8 mouse cellular contexts compared by ENCODE assay signal in genomic region chr8:48690665-48691395, GRCm38 (mm10).
DNase-seq lines count a peak whose midpoint lies in the region; ATAC-seq lines count a peak whose summit lies in the region.

No protein-coding gene starts in this region.

- peak; percentile 17; the same call in 1 of the 2 replicates for ATAC-seq in lung, embryonic 16.5 days (ENCODE audit: low read depth)
- ATAC-seq in erythroid progenitor cell, adult 5-6 weeks (replicated peaks; ENCODE audit: low FRiP score, poor library complexity, severe bottlenecking): no peak

- no peak overlapping the region for H3K4me3 ChIP-seq in lung, embryonic 16.5 days (ENCODE audit: low read length)

- no peaks in the 10 kb centered on the region for H3K36me3 ChIP-seq in lung, embryonic 16.5 days (ENCODE audit: control insufficient read depth, insufficient read depth, low read length)

- H3K9me3 ChIP-seq in lung, embryonic 16.5 days (ENCODE audit: control insufficient read depth, low read length): no peaks in the 10 kb centered on the region

- H3K9ac ChIP-seq in lung, embryonic 16.5 days (ENCODE audit: low read length): no peak overlapping the region

- no peaks in the 10 kb centered on the region for H3K27me3 ChIP-seq in lung, embryonic 16.5 days (ENCODE audit: control insufficient read depth, insufficient read depth, low read depth, low read length)

- H3K27ac ChIP-seq in lung, embryonic 16.5 days (ENCODE audit: low read length): no peak overlapping the region

- peak; percentile 23 for DNase-seq in adrenal gland, postnatal 14 days
- DNase-seq in adrenal gland, postnatal 4 days (ENCODE audit: low spot score in 2 of 2): no peak
- no peak for DNase-seq in lung, postnatal 14 days
- DNase-seq in gastrocnemius, adult 8-10 months (ENCODE audit: low spot score in 2 of 2): peak; percentile 44 to 47
- peak; percentile 36 for DNase-seq in kidney, postnatal 10 days
- no peak for DNase-seq in cerebellum, adult 9-10 months

- WGBS in lung, embryonic 16.5 days: 69% methylated on average over 10 of the region's 10 CpGs

- peaks cover 8% of the 10 kb centered on the region; the same call in 1 of the 2 replicates for H3K4me1 ChIP-seq in lung, embryonic 16.5 days (replicated peaks; ENCODE audit: control insufficient read depth, insufficient read depth, low read length)

- no peak overlapping the region for H3K4me2 ChIP-seq in lung, embryonic 16.5 days (ENCODE audit: low read depth, low read length)

Comparison
In these comparisons a context has a peak if more than half of its experiments do, and no peak if none do; other contexts are left out.
1. DNase-seq: peak in adrenal gland, postnatal 14 days (single experiment), gastrocnemius, adult 8-10 months (2 of 2) and kidney, postnatal 10 days (single experiment); none in adrenal gland, postnatal 4 days (0 of 2), lung, postnatal 14 days (single experiment) and cerebellum, adult 9-10 months (single experiment).